7 mouse cellular contexts compared by ENCODE assay signal in the genomic region with DNA sequence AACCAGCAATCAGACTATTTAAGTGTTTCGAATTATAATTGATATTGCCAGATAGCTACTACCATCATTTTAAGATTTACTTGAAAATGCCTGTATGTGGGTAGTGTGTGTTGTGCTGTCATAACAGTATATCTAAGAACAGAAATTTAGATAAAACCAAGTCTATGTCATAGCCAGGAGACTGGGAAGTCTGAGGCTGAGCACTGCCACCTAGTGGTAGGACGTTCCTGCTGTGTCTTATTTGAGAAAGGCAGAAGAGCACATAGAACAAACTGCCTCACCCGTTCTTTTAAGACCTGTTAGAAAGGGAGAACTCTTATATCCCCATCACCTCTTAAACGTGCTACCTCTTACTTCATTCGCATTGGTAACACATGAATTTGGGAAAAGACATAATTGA.
DNase-seq lines count a peak whose midpoint lies in the region; ATAC-seq lines count a peak whose summit lies in the region.

No protein-coding gene starts in this region.

- ATAC-seq in inflammation-experienced regulatory T-cells, adult 6 months: peak; percentile 81
- peak; percentile 91 for ATAC-seq in megakaryocyte progenitor cell, adult 5-6 weeks (replicated peaks; ENCODE audit: poor library complexity)

- DNase-seq in WW6 (ENCODE audit: low read depth, low spot score): peak; percentile 20
- DNase-seq in cerebellum, postnatal 10 days: peak; percentile 93 to 95
- peak; percentile 46 to 79 for DNase-seq in frontal cortex, postnatal 14 days (ENCODE audit: low spot score in 2 of 2)
- DNase-seq in left cerebral cortex, adult 8-10 months (ENCODE audit: low spot score in 2 of 2): peak; percentile 42 to 50
- DNase-seq in right cerebral cortex, postnatal 25 days: peak; percentile 72

Comparison
In these comparisons a context has a peak if more than half of its experiments do, and no peak if none do; other contexts are left out.
1. Peak in every context shown above with its lines: DNase-seq and ATAC-seq.
2. DNase-seq: peak in every context shown above with its lines; median percentile 94 in cerebellum, postnatal 10 days; 72 in right cerebral cortex, postnatal 25 days; 62 in frontal cortex, postnatal 14 days; 46 in left cerebral cortex, adult 8-10 months; 20 in WW6.